Mouse (Mus musculus) retina, postnatal 7 days (tissue): ENCODE measurements around the gene Cdk9.

ENCODE experiments used
- DNase-seq: peaks from one replicate; pipeline ENCODE4 v3.0.0-alpha.2; 2012; ENCODE audit warnings: low read depth, low spot score

The Cdk9 gene

DNA sequence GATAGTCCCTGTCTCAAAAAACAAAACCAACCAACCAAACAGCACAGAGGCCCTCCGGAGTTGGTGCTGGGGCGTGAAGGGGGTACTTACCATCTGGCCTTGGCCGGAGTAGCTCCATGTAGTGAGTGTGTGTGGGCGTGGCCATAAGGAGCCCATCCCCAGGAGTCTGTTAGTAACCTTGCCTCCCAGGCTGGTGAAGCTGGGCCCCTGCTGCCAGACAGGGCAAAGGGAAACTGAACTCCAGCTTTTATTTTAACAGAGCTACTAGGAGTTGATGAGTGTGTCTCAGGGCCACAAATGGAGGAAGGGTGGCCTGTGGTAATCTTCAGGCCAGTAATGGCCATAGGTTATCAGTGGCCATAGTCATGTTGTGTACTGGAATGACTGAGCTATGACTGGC is 21.6 kb upstream of the Cdk9 start:
- no peak for DNase-seq

DNA sequence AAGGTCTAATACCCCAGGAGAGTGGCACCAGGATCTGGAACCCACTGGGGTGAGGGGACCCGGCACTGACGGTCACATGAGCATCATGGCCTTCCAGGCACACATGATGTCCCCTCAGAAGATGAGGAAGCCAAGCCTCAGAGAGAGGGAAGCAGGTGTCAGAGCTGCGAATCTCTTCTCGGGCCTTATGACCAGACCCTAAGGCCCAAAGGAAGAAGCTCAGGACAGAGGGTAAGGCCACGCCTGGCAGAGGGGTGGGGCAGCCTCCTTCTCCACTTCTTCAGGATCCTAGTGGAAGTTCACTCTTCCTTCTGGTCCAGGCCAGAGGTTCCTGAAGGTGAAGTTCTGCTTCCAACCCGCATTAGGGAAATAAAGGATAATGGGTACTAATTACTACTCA is 19.8 kb upstream of the Cdk9 start:
- DNase-seq = no peak

DNA sequence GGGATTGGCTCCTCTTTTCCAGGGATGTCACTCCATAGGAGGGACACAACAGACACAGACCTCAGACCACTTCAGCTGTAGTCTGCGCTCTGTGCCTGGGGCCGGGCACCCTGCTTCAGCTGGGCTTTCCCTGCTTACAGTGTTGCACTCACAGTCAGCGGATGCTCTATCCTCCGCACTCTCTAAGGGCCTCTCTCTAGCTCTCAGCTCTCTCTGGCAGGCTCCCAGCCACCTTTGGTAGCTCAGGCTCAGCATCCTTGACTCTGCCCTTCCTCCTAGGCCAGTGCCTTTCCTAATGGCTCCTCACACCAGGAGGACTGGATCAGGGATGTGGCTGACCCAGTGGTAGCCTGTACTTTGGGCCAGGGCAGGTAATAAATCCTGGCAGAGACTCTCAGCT is 19.0 kb upstream of the Cdk9 start:
- DNase-seq = no peak

DNA sequence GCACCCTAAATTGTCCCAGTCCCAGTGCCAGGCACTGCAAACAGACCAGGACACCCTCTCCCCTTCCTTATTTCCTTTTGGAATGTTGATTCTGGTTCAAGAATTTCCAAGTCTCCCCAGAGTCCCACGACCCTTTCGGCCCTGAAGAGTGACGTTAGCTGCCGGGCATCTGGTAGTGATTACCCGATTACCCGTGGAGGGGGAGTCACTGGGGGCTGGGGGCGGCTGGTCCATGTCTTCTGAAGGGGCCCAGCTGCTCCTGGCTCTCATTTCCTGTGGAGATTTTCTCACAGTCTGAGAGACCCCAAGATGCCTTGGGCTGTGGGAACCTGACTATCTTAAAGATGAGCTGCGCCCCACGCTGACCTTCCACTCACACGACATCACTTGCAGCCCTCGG is 18.0 kb upstream of the Cdk9 start:
- DNase-seq = no peak

DNA sequence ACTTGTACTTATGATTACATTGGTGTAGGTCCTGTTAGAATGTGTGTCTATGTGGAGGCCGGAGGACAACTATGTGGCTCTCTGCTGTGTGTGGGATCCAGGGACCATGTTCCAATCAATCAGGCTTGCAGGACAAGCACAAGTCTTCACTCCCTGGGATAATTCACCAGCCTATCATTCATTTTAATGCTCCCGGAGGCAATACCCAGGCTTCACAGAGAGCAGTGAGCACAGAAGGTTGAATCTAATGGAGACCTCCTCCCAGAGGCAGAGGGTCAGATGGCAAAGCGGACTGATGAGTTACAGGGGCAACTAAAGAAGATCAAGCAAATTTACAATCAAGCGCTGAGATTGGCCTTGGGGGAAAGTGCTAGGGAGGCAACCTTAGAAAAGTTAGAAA is 16.7 kb upstream of the Cdk9 start:
- no peak for DNase-seq

DNA sequence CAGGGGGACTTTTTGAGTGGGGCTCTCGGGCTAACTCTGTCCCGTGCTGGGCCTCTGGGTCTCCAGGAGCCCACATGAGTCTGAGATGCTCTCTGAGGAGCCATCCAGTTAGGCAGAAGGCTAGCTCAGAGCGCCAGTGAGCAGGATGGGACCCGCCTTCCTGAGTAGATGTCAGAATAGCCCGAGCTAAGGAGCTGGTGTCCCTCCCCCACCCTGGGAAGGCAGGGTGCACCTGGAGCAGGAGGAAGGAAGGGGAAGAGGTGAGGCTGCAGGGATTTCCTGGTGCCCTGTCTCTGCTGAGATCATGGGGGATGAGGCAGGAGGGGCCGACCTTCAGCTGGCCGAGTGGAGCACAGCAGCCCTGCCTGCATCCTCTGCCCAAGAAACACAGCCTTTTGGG is 15.6 kb upstream of the Cdk9 start:
- DNase-seq = no peak

DNA sequence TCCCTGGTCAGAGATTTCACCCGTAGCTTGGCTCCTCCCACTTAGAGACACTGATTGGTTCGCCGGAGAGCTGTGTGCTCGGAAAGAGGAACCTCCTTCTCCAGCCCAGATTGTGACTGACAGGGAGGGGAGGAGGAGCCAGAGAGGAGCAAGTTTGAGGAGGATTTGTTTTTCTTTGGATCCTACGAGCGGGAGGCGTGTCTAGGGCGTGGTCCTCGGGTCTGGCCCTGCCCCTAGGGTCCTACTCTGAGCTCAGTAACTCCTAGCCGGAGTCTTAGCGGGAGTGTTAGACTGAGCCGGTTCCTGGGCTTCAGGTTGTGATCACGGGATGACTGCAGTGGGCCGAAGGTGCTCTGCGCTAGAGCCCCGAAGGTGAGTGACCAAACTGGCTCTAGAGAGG is 14.6 kb upstream of the Cdk9 start:
- DNase-seq = peak; percentile 85

DNA sequence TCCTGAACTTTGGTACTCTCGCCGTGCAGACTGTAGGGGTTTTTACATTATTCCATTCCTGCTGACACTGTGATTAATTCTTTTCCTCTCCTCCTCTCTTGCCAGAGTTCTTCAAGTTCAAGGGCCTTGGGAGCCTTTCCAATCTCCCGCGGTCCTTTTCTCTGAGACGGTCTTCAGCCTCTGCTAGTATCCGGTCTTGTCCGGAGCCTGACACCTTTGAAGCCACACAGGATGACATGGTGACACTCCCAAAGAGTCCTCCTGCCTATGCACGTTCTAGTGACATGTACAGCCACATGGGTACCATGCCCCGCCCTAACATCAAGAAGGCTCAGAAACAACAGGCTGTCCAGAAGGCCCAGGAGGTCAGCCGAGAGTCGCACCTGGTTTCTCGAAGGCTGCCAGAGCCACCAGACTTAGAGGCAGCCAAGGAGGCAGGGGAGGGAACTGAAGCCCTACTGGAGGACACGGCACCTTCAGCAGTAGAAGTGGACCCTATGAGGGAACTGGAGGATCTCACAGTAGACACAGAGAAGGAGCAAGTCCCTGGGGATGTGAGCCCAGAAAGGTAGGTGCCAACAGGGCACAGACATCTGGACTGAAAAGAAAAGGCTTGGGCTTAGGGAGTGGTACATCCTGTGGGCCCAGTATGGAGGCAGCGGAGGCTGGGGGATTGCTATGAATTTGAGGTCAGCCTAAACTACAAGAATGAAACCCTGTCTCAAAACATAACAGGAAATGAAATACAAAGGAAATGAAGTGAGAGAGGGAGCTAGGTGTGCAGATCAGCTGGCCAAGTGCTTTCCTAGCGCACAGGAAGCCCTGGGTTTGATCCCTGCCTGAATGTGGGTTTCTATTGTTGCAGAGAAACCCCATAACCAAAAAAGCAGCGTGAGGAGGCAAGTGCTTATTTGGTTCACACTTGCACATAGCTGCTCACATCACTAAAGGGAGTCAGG is 12.2 kb upstream of the Cdk9 start:
- no peak for DNase-seq

DNA sequence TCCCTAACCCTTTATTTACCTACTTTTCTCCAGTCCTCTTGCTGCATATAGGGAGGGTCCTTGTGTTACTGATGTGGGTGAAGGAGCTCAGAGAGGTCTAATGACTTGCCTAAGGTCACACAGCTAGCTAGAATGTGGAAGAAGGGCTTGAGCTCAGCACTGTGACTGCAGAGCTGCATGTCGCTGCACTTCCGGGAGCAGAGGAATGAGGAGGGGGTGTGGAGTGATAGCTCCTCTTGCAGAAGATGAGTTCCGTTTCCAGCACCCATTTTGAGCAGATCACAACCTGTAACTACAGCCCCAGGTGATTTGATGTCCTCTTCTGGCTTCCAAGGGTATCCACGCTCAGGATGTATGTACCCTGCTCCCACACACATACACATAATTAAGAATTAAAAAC is 11.3 kb upstream of the Cdk9 start:
- no peak for DNase-seq

DNA sequence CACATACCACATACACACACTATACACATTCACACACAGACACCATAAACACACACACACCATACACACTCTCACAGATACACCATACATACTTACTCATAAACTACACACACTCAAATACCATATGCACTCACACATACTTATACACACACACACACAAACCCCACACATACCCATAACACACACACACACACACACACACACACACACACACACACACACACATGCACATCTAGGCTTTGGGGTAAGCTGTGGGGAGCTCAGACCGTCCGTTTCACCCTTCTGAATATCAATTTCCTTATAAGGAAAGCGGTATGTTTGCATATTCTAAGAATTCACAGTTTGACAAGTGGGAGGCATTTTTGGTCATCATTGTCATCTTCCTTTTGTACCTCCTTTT is 9.7 kb upstream of the Cdk9 start:
- no peak for DNase-seq

DNA sequence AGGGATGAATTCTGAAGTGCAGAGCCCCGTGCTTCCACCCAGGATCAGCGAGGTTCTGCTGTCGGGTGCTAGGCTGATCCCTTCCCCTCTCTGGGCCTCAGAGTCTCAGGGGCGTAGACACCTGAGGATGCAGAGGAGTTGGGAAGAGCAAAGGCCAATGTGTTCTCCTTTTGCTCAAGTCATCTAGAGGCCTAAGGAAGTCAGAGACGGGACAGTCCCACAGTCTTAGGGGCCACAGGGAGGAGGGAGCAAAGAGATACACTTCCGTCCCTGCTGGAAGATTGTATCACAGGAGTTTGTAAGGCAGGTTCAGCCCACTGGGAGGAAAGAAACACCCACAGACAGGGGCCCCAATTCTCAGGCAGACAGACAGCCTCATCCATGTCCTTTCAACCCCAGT is 9.2 kb upstream of the Cdk9 start:
- DNase-seq = no peak

DNA sequence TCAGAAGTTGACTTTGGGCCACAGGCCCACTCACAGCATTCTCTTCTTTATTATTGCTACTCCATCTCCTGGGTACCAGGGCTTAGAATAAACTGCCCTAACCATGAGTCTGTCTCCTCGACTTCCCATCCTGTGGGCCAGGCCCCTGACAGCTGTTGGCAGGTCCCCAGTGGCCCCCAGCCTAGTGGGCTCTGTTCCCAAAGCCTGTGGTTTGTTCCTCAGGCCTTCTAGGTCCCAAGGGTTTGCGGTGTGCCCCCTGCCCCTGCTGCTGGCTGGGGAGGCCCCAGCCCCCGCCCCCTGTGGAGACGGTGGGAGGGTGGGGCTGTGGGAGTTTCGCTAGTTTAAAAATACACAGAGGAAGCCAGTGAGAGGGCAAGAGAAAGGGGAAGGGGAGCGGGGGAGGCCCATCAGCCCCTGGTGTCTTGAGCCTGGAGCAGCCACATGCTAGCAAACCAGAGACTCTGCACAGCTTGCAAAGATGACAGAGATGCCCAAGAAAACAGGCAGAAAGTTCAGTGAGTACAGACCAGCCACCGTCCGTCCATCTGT is 7.9 kb upstream of the Cdk9 start, which contains the start of gene Sh2d3c:
Gene Sh2d3c (plus strand): TSS at position 375 of the 549 bp plus-strand sequence.
- no peak for DNase-seq

DNA sequence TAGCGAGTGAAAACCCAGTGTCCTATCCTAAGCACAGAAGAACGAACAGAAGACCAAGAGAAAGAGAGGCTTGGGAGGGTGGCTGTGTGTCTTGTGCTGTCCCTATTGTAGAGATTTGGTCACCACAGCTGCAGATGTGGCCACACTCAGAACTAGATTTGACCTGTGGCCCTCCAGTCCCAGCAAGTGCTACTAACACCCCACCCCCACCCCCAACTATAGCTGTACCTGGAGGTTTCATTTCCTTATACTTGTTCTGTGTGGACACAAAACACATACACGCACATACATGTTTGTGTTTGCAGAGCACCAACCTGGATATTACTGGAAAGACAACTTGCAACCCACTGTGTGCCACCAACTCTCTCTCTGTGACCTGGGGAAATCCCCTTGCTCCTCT is 7.2 kb upstream of the Cdk9 start:
- DNase-seq = no peak

DNA sequence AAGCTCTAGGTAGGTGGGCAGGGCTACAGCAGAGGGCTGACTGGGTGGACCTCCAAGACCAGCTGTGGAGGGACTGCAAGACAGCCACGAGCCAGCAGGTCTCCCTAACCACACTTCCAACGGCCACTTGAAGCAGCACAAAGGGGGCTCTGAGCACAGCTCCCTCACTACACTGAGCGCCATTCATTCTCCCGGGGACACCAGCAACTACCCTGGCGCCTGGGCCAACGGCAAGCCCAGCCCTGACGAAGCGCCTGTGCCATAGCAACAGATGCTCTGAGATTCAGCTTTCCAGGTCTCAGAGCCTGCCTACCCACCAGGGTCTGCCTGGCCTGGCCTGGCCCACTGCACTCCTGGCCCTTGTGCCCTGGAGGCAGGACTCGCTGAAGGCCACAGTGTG is 5.9 kb upstream of the Cdk9 start:
- no peak for DNase-seq

DNA sequence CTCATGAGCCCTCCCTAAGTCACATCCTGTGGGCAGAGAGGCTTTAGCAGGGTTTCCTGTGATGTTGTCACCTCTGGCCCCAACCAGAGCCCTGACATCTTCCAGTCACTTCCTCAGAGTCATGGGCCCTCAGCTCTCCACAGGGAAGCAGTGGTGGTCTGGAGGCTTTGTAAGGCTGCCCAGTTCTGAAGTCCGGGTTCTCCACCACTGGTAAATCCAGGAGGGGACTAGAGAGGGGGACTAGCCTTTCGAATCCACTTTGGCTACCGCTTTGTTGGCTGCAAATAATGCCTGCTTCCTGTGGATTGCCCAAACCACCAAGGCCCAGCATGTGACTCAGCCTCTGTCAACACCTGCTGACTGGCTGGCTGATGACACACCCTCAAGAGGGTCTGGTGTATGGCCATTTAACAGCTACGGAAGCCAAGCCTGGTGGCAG is 2.1 kb upstream of the Cdk9 start:
- DNase-seq = no peak

DNA sequence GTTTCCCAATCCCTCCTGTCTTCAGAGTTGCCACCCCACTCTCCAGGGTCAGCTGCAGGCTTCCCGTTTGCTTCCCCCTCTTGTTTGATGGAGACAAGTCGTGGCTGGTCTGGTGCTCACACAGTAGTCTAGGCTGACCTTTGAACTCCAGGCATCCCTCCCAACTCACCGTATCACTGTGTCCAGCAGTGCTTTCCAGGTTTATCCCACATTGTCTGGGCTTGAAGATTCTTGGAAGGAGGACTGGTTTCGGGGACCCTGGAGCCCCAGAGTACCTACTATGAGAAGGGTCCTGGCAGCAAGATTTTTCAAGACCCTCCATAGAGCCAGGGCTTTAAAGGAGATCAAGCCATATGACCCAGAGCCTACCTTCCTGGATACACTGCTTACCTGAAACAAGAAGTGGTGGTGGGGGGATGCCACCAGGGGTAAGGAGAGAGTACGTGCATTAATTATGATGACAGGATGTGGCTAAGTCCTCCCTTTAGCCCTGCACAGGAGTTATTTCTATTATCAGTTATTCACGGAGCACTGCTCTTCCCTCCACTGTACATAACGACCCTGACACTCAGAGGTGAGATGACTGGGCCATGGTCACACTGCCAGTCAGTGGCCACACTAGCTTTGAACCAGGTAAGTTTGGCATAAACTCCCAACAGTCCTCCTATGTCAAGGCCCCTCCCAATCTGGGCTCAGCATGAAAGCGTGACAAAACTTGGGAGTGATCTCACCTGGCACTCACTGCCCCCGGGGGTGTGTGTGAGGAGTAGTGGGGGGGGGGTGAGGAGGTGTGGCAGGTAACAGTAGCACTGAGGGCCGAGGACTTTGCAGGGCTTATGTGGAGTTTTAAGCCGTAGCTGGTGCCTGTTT is 1.5 kb upstream of the Cdk9 start:
- DNase-seq = no peak

DNA sequence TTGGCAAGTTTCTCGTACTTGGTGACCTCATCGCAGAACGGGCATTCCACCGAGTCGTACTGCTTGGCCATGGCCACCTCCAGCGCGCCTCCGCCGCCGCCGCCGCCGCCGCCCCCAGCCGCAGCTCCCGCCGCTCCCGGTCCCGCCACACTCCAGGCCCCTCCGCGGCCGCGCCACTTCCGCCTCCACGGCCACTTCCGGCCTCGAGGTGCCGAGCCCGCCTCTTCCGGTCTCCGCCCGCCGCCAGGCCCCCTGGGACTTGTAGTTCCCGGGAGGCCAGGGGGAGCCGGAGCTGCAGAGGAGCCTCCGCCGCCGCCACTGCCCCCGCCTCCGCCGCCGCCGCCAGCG is 316 bp downstream of the Cdk9 start:
- DNase-seq = peak; percentile 89

DNA sequence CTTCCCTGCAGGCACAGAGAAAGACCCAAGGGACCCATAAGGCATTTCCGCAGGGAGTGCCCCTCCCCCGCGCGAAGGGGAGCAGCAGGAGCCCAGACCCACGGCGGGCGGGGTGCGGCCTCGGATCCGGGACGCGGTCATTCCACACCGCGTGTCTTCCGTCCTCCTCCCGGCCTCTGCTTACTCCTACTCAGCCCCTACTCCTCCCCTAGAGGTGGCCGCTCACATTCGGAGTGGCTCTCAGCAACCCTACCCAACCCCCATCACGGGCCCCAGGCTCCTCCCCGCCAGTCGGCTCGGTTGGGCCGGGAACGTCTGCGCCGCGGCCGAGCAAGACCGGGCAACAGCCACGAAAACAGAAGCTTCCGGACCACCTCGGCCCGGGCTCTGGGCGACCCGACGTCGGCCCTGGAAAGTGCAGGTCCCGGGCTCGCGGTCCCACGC is 746 bp downstream of the Cdk9 start:
- DNase-seq = no peak

DNA sequence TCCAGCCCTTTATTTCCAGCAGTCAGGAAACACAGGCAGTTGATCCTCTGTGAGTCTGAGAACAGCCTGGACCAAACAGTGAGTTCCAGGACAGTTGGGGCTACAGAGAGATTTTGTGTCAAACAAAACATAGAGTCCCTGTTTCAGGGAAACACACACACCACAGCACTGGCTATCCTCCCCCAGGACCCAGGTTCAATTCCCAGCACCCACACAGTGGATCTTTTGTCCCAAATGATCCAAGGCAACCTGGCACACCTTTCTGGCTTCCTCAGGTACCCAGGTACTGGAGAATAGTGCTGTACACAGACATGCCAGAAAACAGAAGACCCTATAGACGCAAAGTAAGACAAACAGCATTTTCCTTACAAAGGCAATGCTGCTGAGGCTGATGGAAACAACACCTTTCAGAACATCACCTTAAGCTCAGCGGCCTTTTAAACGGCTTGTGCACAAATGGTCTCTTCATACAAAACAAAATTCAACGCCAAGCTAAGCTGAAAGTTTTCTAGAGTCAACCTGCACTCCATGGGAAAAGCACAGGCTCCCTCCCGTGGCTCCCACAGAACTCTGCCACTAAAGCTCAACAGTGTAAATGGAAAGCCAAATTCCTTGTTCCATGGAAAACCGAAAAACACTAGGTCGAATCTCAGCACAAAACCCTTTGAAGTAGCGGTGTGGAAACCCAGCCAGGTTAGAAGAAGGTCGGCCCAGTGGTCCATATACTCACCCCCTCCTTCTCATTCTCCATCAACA is 1.4 kb downstream of the Cdk9 start:
- no peak for DNase-seq

DNA sequence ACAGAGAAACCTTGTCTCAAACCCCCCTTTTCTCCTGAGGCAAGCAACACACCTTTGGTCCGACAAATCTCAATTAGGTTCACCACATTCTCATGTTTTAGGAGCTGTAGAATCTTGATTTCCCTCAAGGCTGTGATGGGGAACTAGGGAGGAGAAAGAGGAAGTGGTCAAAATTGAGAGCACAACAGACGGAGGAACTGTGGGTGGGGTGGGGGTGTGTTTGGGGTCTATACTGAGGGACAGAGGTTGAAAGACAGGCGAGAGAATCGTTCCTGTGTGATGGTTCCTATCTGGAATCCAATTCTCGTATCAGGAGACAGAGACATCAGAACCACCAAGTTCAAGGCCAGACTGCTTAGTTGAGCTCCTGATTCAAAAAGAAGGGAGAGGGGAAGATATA is 2.5 kb downstream of the Cdk9 start:
- no peak for DNase-seq

DNA sequence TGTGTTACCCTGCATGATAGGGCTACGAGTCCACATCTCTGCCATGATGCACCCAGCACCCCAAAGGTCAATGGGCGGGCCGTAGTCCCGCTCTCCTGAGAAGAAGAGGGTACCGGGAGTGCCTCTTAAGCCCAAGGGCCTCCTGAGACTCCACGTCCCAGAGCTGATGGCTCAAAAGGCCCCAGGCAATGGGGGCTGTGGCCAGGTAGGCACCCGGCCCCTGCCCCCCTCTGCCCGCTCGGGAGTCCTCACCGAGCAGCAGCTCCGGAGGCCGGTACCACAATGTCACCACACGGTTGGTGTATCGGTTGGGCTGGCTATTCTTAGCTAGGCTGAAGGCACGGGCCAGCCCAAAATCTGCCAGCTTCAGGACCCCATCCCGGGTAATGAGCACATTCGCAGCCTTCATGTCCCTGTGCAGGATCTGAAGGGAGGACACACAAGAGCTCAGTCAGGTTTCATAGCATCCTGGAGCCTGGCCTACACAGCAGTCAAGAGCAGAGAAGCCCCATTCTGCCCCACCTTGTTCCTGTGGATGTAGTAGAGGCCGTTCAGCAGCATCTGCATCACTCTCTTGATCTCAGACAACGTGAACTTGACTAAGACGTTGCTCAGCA is 3.2 kb downstream of the Cdk9 start:
- no peak for DNase-seq
